Comparison of ENCODE assay signal across 29 mouse cellular contexts in genomic region chr17:26143386-26143785, GRCm38 (mm10).
"Had no signal": no experiment of that assay in that cellular context is flagged by ENCODE, and none has a peak within 500 bp of the region (broad histone marks: within the 10 kb centered on the region; RNA-seq: fewer than 3 reads in every experiment).

No protein-coding gene starts in this region.

- H3K9ac ChIP-seq: heart, embryonic 12.5 days; heart, embryonic 13.5 days; heart, embryonic 15.5 days; hindbrain, embryonic 12.5 days; hindbrain, embryonic 13.5 days; hindbrain, embryonic 14.5 days; hindbrain, embryonic 15.5 days; intestine, embryonic 15.5 days; kidney, embryonic 15.5 days had no signal

- DNase-seq: heart, postnatal 10 days; heart, postnatal 14 days; heart, postnatal 36 days; heart, postnatal 4 days; kidney, adult 11 months; kidney, adult 18-20 months; kidney, adult 8-10 months; kidney, adult 9 months; kidney, postnatal 10 days; kidney, postnatal 14 days; kidney, postnatal 25 days; kidney, postnatal 36 days; kidney, postnatal 4 days; layer of hippocampus, adult 9-11 months; layer of hippocampus, postnatal 36 days had no signal

- H3K27ac ChIP-seq: heart, embryonic 13.5 days; heart, embryonic 15.5 days; hindbrain, embryonic 10.5 days; hindbrain, embryonic 12.5 days; hindbrain, embryonic 13.5 days; hindbrain, embryonic 14.5 days; hindbrain, embryonic 15.5 days; hindbrain, postnatal 0 days; intestine, embryonic 15.5 days; kidney, postnatal 0 days; layer of hippocampus, adult 2 months; left cerebral cortex, adult 2 months had no signal

- H3K4me3 ChIP-seq: heart, embryonic 12.5 days; heart, embryonic 13.5 days; heart, embryonic 15.5 days; hindbrain, embryonic 10.5 days; hindbrain, embryonic 12.5 days; hindbrain, embryonic 13.5 days; hindbrain, embryonic 15.5 days; intestine, embryonic 15.5 days; kidney, embryonic 15.5 days; layer of hippocampus, adult 2 months; left cerebral cortex, adult 2 months had no signal

- H3K9me3 ChIP-seq: heart, embryonic 12.5 days; heart, embryonic 13.5 days; heart, embryonic 15.5 days; hindbrain, embryonic 10.5 days; hindbrain, embryonic 12.5 days; hindbrain, embryonic 13.5 days; hindbrain, embryonic 15.5 days; intestine, embryonic 15.5 days; kidney, embryonic 15.5 days had no signal

- H3K27me3 ChIP-seq: heart, embryonic 12.5 days; heart, embryonic 13.5 days; heart, embryonic 15.5 days; hindbrain, embryonic 12.5 days; hindbrain, embryonic 13.5 days; hindbrain, embryonic 15.5 days; intestine, embryonic 15.5 days; kidney, embryonic 15.5 days had no signal
